Mouse (Mus musculus) E14TG2a.4 (cell line): ENCODE measurements around the gene Sstr3.

ENCODE experiments used
- CTCF ChIP-seq: conservative IDR thresholded peaks from 2 replicates; pipeline ENCODE4 v1.5.1; 2014; ENCODE audit warnings: low read length
- NANOG ChIP-seq: IDR thresholded peaks from 2 replicates; pipeline ENCODE4 v1.6.1; 2014; ENCODE audit warnings: borderline replicate concordance, low read length, mixed read lengths

DNA sequence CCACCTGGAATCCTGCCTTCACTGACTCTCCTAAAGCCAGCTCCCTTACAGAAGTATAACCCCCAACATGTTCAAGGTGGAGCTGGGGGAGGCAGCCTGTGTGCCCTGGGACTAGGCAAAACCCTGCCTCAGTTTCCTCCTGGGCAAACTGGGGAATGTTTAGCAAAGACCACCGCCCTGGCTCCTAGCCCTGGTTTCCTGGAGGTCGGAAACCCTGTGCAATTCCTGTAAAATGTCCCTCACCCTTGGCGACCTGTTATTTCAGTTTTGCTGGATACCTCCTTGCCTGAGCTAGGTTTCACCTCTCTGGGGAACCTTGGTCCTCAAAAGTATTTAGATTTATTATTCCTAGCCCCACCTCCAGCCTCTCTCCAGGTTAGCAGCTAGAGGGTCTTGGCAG, 14.3 kb downstream of the Sstr3 start:
- TF ChIP-seq CTCF (no peak), NANOG (no peak)
